In genomic region chr4:127423855-127424254, GRCm38 (mm10) we compare ENCODE assay signal across 28 mouse cellular contexts.
DNase-seq lines count a peak whose midpoint lies in the region; ATAC-seq and TF ChIP-seq lines count a peak whose summit lies in the region.
"Had no signal": no experiment of that assay in that cellular context is flagged by ENCODE, and none has a peak within 500 bp of the region (broad histone marks: within the 10 kb centered on the region; RNA-seq: fewer than 3 reads in every experiment).

No protein-coding gene starts in this region.

- no peaks in the 10 kb centered on the region for H3K36me3 ChIP-seq in heart, embryonic 11.5 days (ENCODE audit: control insufficient read depth, insufficient read depth, low read length)
- H3K36me3 ChIP-seq in heart, postnatal 0 days (replicated peaks; ENCODE audit: control insufficient read depth, insufficient read depth, low read length), result no peaks in the 10 kb centered on the region
- no peaks in the 10 kb centered on the region for H3K36me3 ChIP-seq in liver, embryonic 11.5 days (ENCODE audit: control insufficient read depth, insufficient read depth, low read length)
- H3K36me3 ChIP-seq: hindbrain, embryonic 15.5 days; kidney, embryonic 15.5 days; limb, embryonic 12.5 days; lung, embryonic 15.5 days; midbrain, embryonic 12.5 days; neural tube, embryonic 12.5 days had no signal

- TF ChIP-seq CTCF in brain, embryonic 14.5 days (IDR thresholded peaks at IDR 0.05; ENCODE audit: borderline replicate concordance, extremely low read depth, insufficient read depth, insufficient read length), result no peak
- no peak for TF ChIP-seq CTCF in heart, postnatal 0 days (IDR thresholded peaks at IDR 0.05; ENCODE audit: low read depth)

- no peaks in the 10 kb centered on the region for H3K27me3 ChIP-seq in heart, embryonic 11.5 days (ENCODE audit: control insufficient read depth, insufficient read depth, low read length)
- H3K27me3 ChIP-seq in heart, postnatal 0 days (ENCODE audit: control insufficient read depth, insufficient read depth, low read length), result no peaks in the 10 kb centered on the region
- H3K27me3 ChIP-seq in liver, embryonic 11.5 days (replicated peaks; ENCODE audit: control insufficient read depth, insufficient read depth, low read length), result no peaks in the 10 kb centered on the region
- H3K27me3 ChIP-seq: CH12.LX; forebrain, embryonic 13.5 days; hindbrain, embryonic 15.5 days; lung, embryonic 15.5 days; neural tube, embryonic 12.5 days had no signal

- ATAC-seq in heart, embryonic 11.5 days (replicated peaks; ENCODE audit: insufficient number of reproducible peaks, low FRiP score, low TSS enrichment), result no peak
- ATAC-seq in heart, postnatal 0 days (ENCODE audit: insufficient read depth, low read depth), result peak; percentile 75
- ATAC-seq in liver, embryonic 11.5 days (replicated peaks; ENCODE audit: low FRiP score), result no peak
- ATAC-seq: activated CD4-positive, CD25-positive, alpha-beta regulatory T cell, adult 4 months; forebrain, embryonic 13.5 days; inflammation-experienced regulatory T-cells, adult 6 months had no signal

- TF ChIP-seq EP300 in heart, postnatal 0 days (IDR thresholded peaks at IDR 0.05; ENCODE audit: low read depth), result no peak

- 57% methylated on average over 7 of the region's 7 CpGs for WGBS in heart, embryonic 11.5 days (ENCODE audit: insufficient replicate concordance)
- WGBS in heart, postnatal 0 days, result 40% methylated on average over 7 of the region's 7 CpGs
- 72% methylated on average over 7 of the region's 7 CpGs for WGBS in liver, embryonic 11.5 days

- no peaks in the 10 kb centered on the region; the same call in 1 of the 2 replicates for H3K9me3 ChIP-seq in heart, embryonic 11.5 days (replicated peaks; ENCODE audit: control insufficient read depth, low read length)
- H3K9me3 ChIP-seq in heart, postnatal 0 days (replicated peaks; ENCODE audit: control insufficient read depth, low read length), result no peaks in the 10 kb centered on the region
- no peaks in the 10 kb centered on the region for H3K9me3 ChIP-seq in liver, embryonic 11.5 days (ENCODE audit: control insufficient read depth, low read length)
- H3K9me3 ChIP-seq: hindbrain, embryonic 15.5 days; kidney, embryonic 15.5 days; lung, embryonic 15.5 days; midbrain, embryonic 12.5 days; neural tube, embryonic 12.5 days had no signal

- 0 out of 2 replicates have a peak overlapping the region, but pooled peaks have one; percentile 10 for H3K27ac ChIP-seq in heart, embryonic 11.5 days (ENCODE audit: low read depth, low read length)
- H3K27ac ChIP-seq in heart, postnatal 0 days (ENCODE audit: low read depth), result no peak overlapping the region
- no peak overlapping the region for H3K27ac ChIP-seq in liver, embryonic 11.5 days (ENCODE audit: low read depth, low read length)
- H3K27ac ChIP-seq: forebrain, embryonic 13.5 days; heart, adult 2 months; hindbrain, embryonic 15.5 days; kidney, embryonic 15.5 days; limb, embryonic 12.5 days; lung, embryonic 15.5 days; midbrain, embryonic 12.5 days; neural tube, embryonic 12.5 days had no signal

- no peak for TF ChIP-seq POLR2A in brain, embryonic 14.5 days (IDR thresholded peaks at IDR 0.05; ENCODE audit: borderline replicate concordance, extremely low read depth, insufficient read depth, insufficient read length, poor library complexity, severe bottlenecking)

- H3K4me3 ChIP-seq in heart, embryonic 11.5 days (ENCODE audit: low read depth, low read length), result no peak overlapping the region
- H3K4me3 ChIP-seq in heart, postnatal 0 days (ENCODE audit: low read depth, low read length), result no peak overlapping the region
- no peak overlapping the region for H3K4me3 ChIP-seq in liver, embryonic 11.5 days (ENCODE audit: low read depth, low read length)
- H3K4me3 ChIP-seq: forebrain, embryonic 13.5 days; heart, adult 2 months; hindbrain, embryonic 15.5 days; kidney, embryonic 15.5 days; limb, embryonic 12.5 days; lung, embryonic 15.5 days; midbrain, embryonic 12.5 days; myocyte; neural tube, embryonic 12.5 days had no signal

- no peak overlapping the region for H3K9ac ChIP-seq in heart, embryonic 11.5 days (ENCODE audit: low read depth, low read length)
- no peak overlapping the region for H3K9ac ChIP-seq in heart, postnatal 0 days (replicated peaks; ENCODE audit: low read depth, low read length)
- H3K9ac ChIP-seq in liver, embryonic 11.5 days (ENCODE audit: low read depth, low read length), result no peak overlapping the region
- H3K9ac ChIP-seq: forebrain, embryonic 13.5 days; hindbrain, embryonic 15.5 days; kidney, embryonic 15.5 days; limb, embryonic 12.5 days; lung, embryonic 15.5 days; midbrain, embryonic 12.5 days; neural tube, embryonic 12.5 days had no signal

- no peak overlapping the region for H3K4me2 ChIP-seq in heart, embryonic 11.5 days
- H3K4me2 ChIP-seq in heart, postnatal 0 days (ENCODE audit: low read depth, low read length), result no peak overlapping the region
- no peak overlapping the region for H3K4me2 ChIP-seq in liver, embryonic 11.5 days
- H3K4me2 ChIP-seq: forebrain, embryonic 13.5 days; hindbrain, embryonic 15.5 days; kidney, embryonic 15.5 days; limb, embryonic 12.5 days; lung, embryonic 15.5 days; midbrain, embryonic 12.5 days; neural tube, embryonic 12.5 days had no signal

- DNase-seq in embryo, embryonic 10 days (ENCODE audit: low spot score), result peak; percentile 35
- DNase-seq in embryo, embryonic 11 days, result no peak
- no peak for DNase-seq in heart, postnatal 36 days
- DNase-seq in brain, embryonic 14.5 days (ENCODE audit: low read depth), result peak; percentile 47
- peak; percentile 18 for DNase-seq in heart, postnatal 0 days (ENCODE audit: low spot score)
- no peak for DNase-seq in frontal cortex, postnatal 14 days (ENCODE audit: low spot score in 2 of 2)
- no peak for DNase-seq in liver, embryonic 11.5 days (ENCODE audit: low spot score)
- DNase-seq: adrenal gland, adult 2 months; adrenal gland, postnatal 36 days; cerebellum, adult 2 months; gastrocnemius, postnatal 36 days; kidney, adult 18-20 months; kidney, postnatal 25 days; thymus, adult 2 months; thymus, postnatal 36 days had no signal

- H3K4me1 ChIP-seq in heart, embryonic 11.5 days (ENCODE audit: control insufficient read depth, insufficient read depth, low read length), result peaks cover 6% of the 10 kb centered on the region; the same call in 1 of the 2 replicates
- no peaks in the 10 kb centered on the region for H3K4me1 ChIP-seq in heart, postnatal 0 days (ENCODE audit: control insufficient read depth, insufficient read depth)
- H3K4me1 ChIP-seq in liver, embryonic 11.5 days (replicated peaks; ENCODE audit: control insufficient read depth, insufficient read depth, low read length), result no peaks in the 10 kb centered on the region

- intact Hi-C loops in heart, postnatal 36 days (cut with DNase I), result no loop called here

Comparison
In these comparisons a context has a peak if more than half of its experiments do, and no peak if none do; other contexts are left out.
1. DNase-seq: peak in embryo, embryonic 10 days (single experiment), brain, embryonic 14.5 days (single experiment) and heart, postnatal 0 days (single experiment); none in embryo, embryonic 11 days (single experiment), heart, postnatal 36 days (0 of 2), frontal cortex, postnatal 14 days (0 of 2) and liver, embryonic 11.5 days (single experiment).